In the genomic region with DNA sequence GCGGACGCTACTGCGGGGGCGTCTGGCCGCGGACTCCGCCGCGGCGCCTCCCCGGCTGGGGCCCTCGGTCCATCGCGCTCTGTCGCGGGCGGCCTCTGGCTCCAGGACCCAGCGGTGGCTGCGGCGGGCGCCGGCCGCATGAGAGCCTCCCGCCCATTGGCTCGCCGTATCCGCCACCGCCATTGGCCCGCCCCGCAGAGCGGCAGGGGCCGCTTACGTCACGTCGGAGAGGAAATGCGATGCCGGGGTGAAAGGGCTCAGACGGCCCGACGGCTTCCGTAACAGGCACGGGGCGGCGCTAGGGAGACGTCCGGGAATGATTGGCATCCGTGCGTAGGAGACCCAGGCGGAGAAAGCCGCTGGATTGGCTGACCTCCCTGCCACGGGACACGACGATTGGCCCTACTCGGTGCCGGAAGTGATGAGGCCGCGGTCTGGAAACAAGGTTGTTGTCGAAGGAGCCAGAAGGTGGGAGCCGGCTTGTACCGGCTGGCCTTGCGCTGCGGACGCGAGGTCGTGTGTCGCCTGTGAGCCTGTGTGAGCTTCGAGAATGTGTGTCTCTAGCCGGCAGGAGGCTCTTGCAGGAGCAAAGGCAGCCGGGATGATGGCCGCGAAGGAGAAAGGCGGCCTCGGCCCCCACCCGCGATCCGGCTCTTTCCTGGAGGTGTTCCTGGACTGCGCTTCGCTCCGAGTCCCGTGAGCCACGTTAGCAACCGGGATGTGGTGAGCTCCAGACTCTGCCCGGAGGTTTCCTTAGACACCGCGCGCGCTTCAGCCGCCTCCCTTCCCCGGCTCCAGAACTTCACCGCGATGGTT, we compare ENCODE assay signal across 8 mouse cellular contexts. TPM values are rescaled to one million over a fixed set of nuclear protein-coding genes. Genes with fewer than 3 reads are reported as not detected.
DNase-seq lines count a peak whose midpoint lies in the region; ATAC-seq lines count a peak whose summit lies in the region.

A gene (minus strand): TSS at position 120 of the 816 bp plus-strand sequence.

- peak; percentile 99 for DNase-seq in adipocyte (ENCODE audit: low spot score)
- DNase-seq in embryo, embryonic 10 days (ENCODE audit: low spot score), result peak; percentile 100
- peak; percentile 97 for DNase-seq in gastrocnemius, postnatal 10 days
- DNase-seq in induced T-regulatory cell, adult 2 months (ENCODE audit: low read depth), result peak; percentile 99
- peak; percentile 99 to 100 for DNase-seq in left cerebral cortex, adult 9 months (ENCODE audit: low spot score in 2 of 2)
- peak; percentile 99 for DNase-seq in right cerebral cortex, postnatal 14 days
- DNase-seq in urinary bladder, postnatal 36 days (ENCODE audit: low spot score in 2 of 2), result peak; percentile 98 to 100

- ATAC-seq in megakaryocyte progenitor cell, adult 5-6 weeks (replicated peaks; ENCODE audit: poor library complexity), result peak; percentile 87

RNA-seq across cellular contexts. Expression of the gene that starts here (rescaled TPM):
- 10 to 100 TPM; 52.0 to 65.8 TPM for total RNA-seq in gastrocnemius, postnatal 10 days (2021)
- 76.4 and 79.6 TPM in 2 replicates for total RNA-seq in megakaryocyte progenitor cell, adult 5-6 weeks (2015)
- total RNA-seq in megakaryocyte progenitor cell, adult 5-6 weeks (2017), result 69.2 and 72.6 TPM in 2 replicates

Comparison
In these comparisons a context has a peak if more than half of its experiments do, and no peak if none do; other contexts are left out.
1. Peak in every context shown above with its lines: DNase-seq and ATAC-seq.